Mouse (Mus musculus) liver, postnatal 0 days (tissue): ENCODE measurements around the gene Bmx. TPM values are rescaled to one million over a fixed set of nuclear protein-coding genes. Genes with fewer than 3 reads are reported as not detected.

Experiments
- ATAC-seq: fragments of 200-750 bp; cut with Nextera tagmentation; 2 replicates; pipeline ENCODE4 v1.8.0; 2017; ENCODE audit warnings: mild to moderate bottlenecking, moderate library complexity
- DNase-seq: peaks from one replicate; pipeline ENCODE4 v3.0.0-alpha.2; 2016
- H3K27ac ChIP-seq: fragments of 300-500 bp; sonication (generic); 2 replicates; pipeline ENCODE4 v1.5.1; 2014; ENCODE audit warnings: antibody characterized with exemption, moderate library complexity, mild to moderate bottlenecking, low read depth
- H3K27me3 ChIP-seq: fragments of 300-500 bp; sonication (generic); 2 replicates; pipeline ENCODE4 v1.6.1; 2014; ENCODE audit warnings: low read length, control low read depth, mixed read lengths; ENCODE audit not compliant: insufficient read depth
- H3K36me3 ChIP-seq: fragments of 300-500 bp; sonication (generic); replicated peaks from 2 replicates; pipeline ENCODE4 v1.6.1; 2014; ENCODE audit warnings: mild to moderate bottlenecking, control low read depth, low read length, moderate library complexity, mixed read lengths; ENCODE audit not compliant: insufficient read depth
- H3K4me1 ChIP-seq: fragments of 300-500 bp; sonication (generic); 2 replicates; pipeline ENCODE4 v1.6.1; 2014; ENCODE audit warnings: antibody characterized with exemption, mild to moderate bottlenecking, control low read depth; ENCODE audit not compliant: insufficient read depth
- H3K4me2 ChIP-seq: fragments of 300-500 bp; sonication (generic); 2 replicates; pipeline ENCODE4 v1.6.1; 2014; ENCODE audit warnings: low read depth, mild to moderate bottlenecking, low read length, moderate library complexity, mixed read lengths
- H3K4me3 ChIP-seq: fragments of 300-500 bp; sonication (generic); 2 replicates; pipeline ENCODE4 v1.5.1; 2014; ENCODE audit warnings: low read depth, low read length
- H3K9ac ChIP-seq: fragments of 300-500 bp; sonication (generic); replicated peaks from 2 replicates; pipeline ENCODE4 v1.6.1; 2014; ENCODE audit warnings: mild to moderate bottlenecking, moderate library complexity
- H3K9me3 ChIP-seq: fragments of 300-500 bp; sonication (generic); 2 replicates; pipeline ENCODE4 v1.6.1; 2016; ENCODE audit warnings: mild to moderate bottlenecking, control low read depth, low read length, mixed read lengths
- CTCF ChIP-seq: sonication (generic); IDR thresholded peaks from 2 replicates; pipeline ENCODE4 v1.5.1; 2016; ENCODE audit warnings: antibody characterized with exemption, low read depth
- EP300 ChIP-seq: IDR thresholded peaks from 2 replicates; pipeline ENCODE4 v1.6.1; 2016; ENCODE audit warnings: antibody characterized with exemption, low read depth, mild to moderate bottlenecking
- whole genome bisulfite sequencing: fragments of 180-500 bp; shearing (Covaris S2); extraction: QIAGEN DNeasy Blood & Tissue Kit; methylation state at CpG from one replicate; pipeline ENCODE4 v1.1.7; 2014; ENCODE audit not compliant: insufficient replicate concordance; 5-methylcytosine and 5-hydroxymethylcytosine counted together
- polyA plus RNA-seq: library from polyadenylated mRNA; unstranded; fragments of >200 nt; fragmentation: Nextera tagmentation; extraction: Ambion mirVana; gene quantifications from 2 replicates; pipeline ENCODE4 v1.2.1, GENCODE M21; 2015

Gene Bmx
- polyA plus RNA-seq, 1 experiment from 2014 or later, result 0.83 TPM

- Histone ChIP-seq H3K27me3 (no peaks in the 10 kb centered on the region), H3K4me2 (no peak overlapping the region), H3K9ac (no peak overlapping the region), H3K27ac (peak overlapping the region; percentile 22; the same call in 1 of the 2 replicates), H3K4me3 (no peak overlapping the region), H3K9me3 (no peaks in the 10 kb centered on the region), H3K4me1 (no peaks in the 10 kb centered on the region), H3K36me3 (no peaks in the 10 kb centered on the region)
- no peak for DNase-seq
- WGBS, result 56% methylated on average over 3 of the region's 3 CpGs
- TF ChIP-seq EP300 (no peak), CTCF (no peak)
- ATAC-seq, result no peak
Observed at GRCm38 (mm10) chrX:164256527-164256926, 1.5 kb downstream of the Bmx start.

- Histone ChIP-seq H3K9me3 (no peaks in the 10 kb centered on the region), H3K4me3 (no peak overlapping the region), H3K4me2 (no peak overlapping the region), H3K27ac (no peak overlapping the region), H3K27me3 (no peaks in the 10 kb centered on the region; the same call in 1 of the 2 replicates), H3K4me1 (no peaks in the 10 kb centered on the region), H3K36me3 (no peaks in the 10 kb centered on the region), H3K9ac (no peak overlapping the region)
- DNase-seq (no peak), ATAC-seq (no peak)
- no peak for TF ChIP-seq EP300
- TF ChIP-seq CTCF, result no peak
- WGBS, result 71% methylated on average over 2 of the region's 2 CpGs
Observed at GRCm38 (mm10) chrX:164246722-164247121, 11.3 kb downstream of the Bmx start.

GRCm38 (mm10) chrX:164245714-164246113, 12.3 kb downstream of the Bmx start:
- no peak for DNase-seq
- Histone ChIP-seq H3K9me3 (no peaks in the 10 kb centered on the region), H3K27me3 (no peaks in the 10 kb centered on the region; the same call in 1 of the 2 replicates), H3K4me2 (no peak overlapping the region; the same call in 1 of the 2 replicates), H3K9ac (no peak overlapping the region), H3K27ac (no peak overlapping the region), H3K4me1 (no peaks in the 10 kb centered on the region), H3K36me3 (no peaks in the 10 kb centered on the region), H3K4me3 (no peak overlapping the region)
- ATAC-seq, result no peak
- TF ChIP-seq CTCF (no peak), EP300 (no peak)
- 26% methylated on average over 5 of the region's 5 CpGs for WGBS

GRCm38 (mm10) chrX:164233380-164233779, 24.6 kb downstream of the Bmx start:
- TF ChIP-seq EP300 (no peak), CTCF (no peak)
- H3K4me2 ChIP-seq, result no peak overlapping the region
- DNase-seq (no peak), ATAC-seq (peak; percentile 33; the same call in 1 of the 2 replicates)
- H3K4me1 ChIP-seq, result no peaks in the 10 kb centered on the region
- no peaks in the 10 kb centered on the region for H3K27me3 ChIP-seq
- H3K27ac ChIP-seq, result no peak overlapping the region
- H3K36me3 ChIP-seq, result no peaks in the 10 kb centered on the region
- H3K9me3 ChIP-seq, result no peaks in the 10 kb centered on the region
- 49% methylated on average over 8 of the region's 8 CpGs for WGBS
- H3K9ac ChIP-seq, result no peak overlapping the region
- H3K4me3 ChIP-seq, result no peak overlapping the region

- peak; percentile 17 for DNase-seq
- H3K36me3 ChIP-seq, result no peaks in the 10 kb centered on the region
- H3K9ac ChIP-seq, result no peak overlapping the region
- ATAC-seq, result no peak
- H3K4me1 ChIP-seq, result no peaks in the 10 kb centered on the region
- H3K27me3 ChIP-seq, result no peaks in the 10 kb centered on the region
- no peak overlapping the region for H3K27ac ChIP-seq
- WGBS, result 69% methylated on average over 2 of the region's 2 CpGs
- no peaks in the 10 kb centered on the region for H3K9me3 ChIP-seq
- TF ChIP-seq EP300 (no peak), CTCF (peak; percentile 59)
- no peak overlapping the region for H3K4me3 ChIP-seq
- no peak overlapping the region for H3K4me2 ChIP-seq
Observed at GRCm38 (mm10) chrX:164221989-164222388, 36.0 kb downstream of the Bmx start.

- no peak overlapping the region for H3K9ac ChIP-seq
- no peak overlapping the region for H3K4me3 ChIP-seq
- TF ChIP-seq CTCF (no peak), EP300 (no peak)
- no peaks in the 10 kb centered on the region for H3K36me3 ChIP-seq
- DNase-seq (no peak), ATAC-seq (peak; percentile 22; the same call in 1 of the 2 replicates)
- no peaks in the 10 kb centered on the region; the same call in 1 of the 2 replicates for H3K27me3 ChIP-seq
- no peaks in the 10 kb centered on the region for H3K9me3 ChIP-seq
- WGBS, result 54% methylated on average over 5 of the region's 5 CpGs
- no peak overlapping the region for H3K27ac ChIP-seq
- no peak overlapping the region for H3K4me2 ChIP-seq
- H3K4me1 ChIP-seq, result no peaks in the 10 kb centered on the region
Observed at GRCm38 (mm10) chrX:164200547-164200946, 57.4 kb downstream of the Bmx start.

- DNase-seq (peak; percentile 16), ATAC-seq (peak; percentile 98)
- H3K9ac ChIP-seq, result no peak overlapping the region
- 65% methylated on average over 2 of the region's 2 CpGs for WGBS
- no peaks in the 10 kb centered on the region; the same call in 1 of the 2 replicates for H3K27me3 ChIP-seq
- peak overlapping the region; percentile 48; the same call in 1 of the 2 replicates for H3K27ac ChIP-seq
- H3K36me3 ChIP-seq, result no peaks in the 10 kb centered on the region
- no peak overlapping the region for H3K4me2 ChIP-seq
- no peaks in the 10 kb centered on the region for H3K4me1 ChIP-seq
- no peak overlapping the region for H3K4me3 ChIP-seq
- H3K9me3 ChIP-seq, result no peaks in the 10 kb centered on the region
- TF ChIP-seq EP300 (peak; percentile 89), CTCF (no peak)
Observed at GRCm38 (mm10) chrX:164197679-164198078, 60.3 kb downstream of the Bmx start.
